Mouse (Mus musculus) embryonic facial prominence, embryonic 11.5 days (tissue): ENCODE data around the gene Tra2a. TPM values are rescaled to one million over a fixed set of nuclear protein-coding genes. Genes with fewer than 3 reads are reported as not detected.

Experiments
- ATAC-seq: fragments of 200-750 bp; cut with Nextera tagmentation; replicated peaks from 2 replicates; pipeline ENCODE4 v1.8.0; 2017; ENCODE audit warnings: low read depth; ENCODE audit not compliant: insufficient number of reproducible peaks, low FRiP score, low TSS enrichment
- DNase-seq: peaks from one replicate; pipeline ENCODE4 v3.0.0-alpha.2; 2015; ENCODE audit warnings: low spot score
- H3K27ac ChIP-seq: fragments of 300-500 bp; sonication (generic); replicated peaks from 2 replicates; pipeline ENCODE4 v1.5.1; 2014; ENCODE audit warnings: mild to moderate bottlenecking, low read depth, low read length, control low read depth
- H3K27me3 ChIP-seq: fragments of 300-500 bp; sonication (generic); 2 replicates; pipeline ENCODE4 v1.6.1; 2014; ENCODE audit warnings: mild to moderate bottlenecking, low read length, moderate library complexity, mixed read lengths; ENCODE audit not compliant: control insufficient read depth, insufficient read depth
- H3K36me3 ChIP-seq: fragments of 300-500 bp; sonication (generic); replicated peaks from 2 replicates; pipeline ENCODE4 v1.6.1; 2014; ENCODE audit warnings: low read depth, mild to moderate bottlenecking, low read length, moderate library complexity, mixed read lengths; ENCODE audit not compliant: control insufficient read depth, insufficient read depth
- H3K4me1 ChIP-seq: fragments of 300-500 bp; sonication (generic); 2 replicates; pipeline ENCODE4 v1.6.1; 2014; ENCODE audit warnings: low read length, mixed read lengths; ENCODE audit not compliant: control insufficient read depth, insufficient read depth
- H3K4me2 ChIP-seq: fragments of 300-500 bp; sonication (generic); 2 replicates; pipeline ENCODE4 v1.6.1; 2014; ENCODE audit warnings: low read depth, mild to moderate bottlenecking, control low read depth, low read length, moderate library complexity
- H3K4me3 ChIP-seq: fragments of 300-500 bp; sonication (generic); 2 replicates; pipeline ENCODE4 v1.5.1; 2014; ENCODE audit warnings: low read depth, low read length, control low read depth
- H3K9ac ChIP-seq: fragments of 300-500 bp; sonication (generic); replicated peaks from 2 replicates; pipeline ENCODE4 v1.6.1; 2014; ENCODE audit warnings: mild to moderate bottlenecking, control low read depth, low read length
- H3K9me3 ChIP-seq: fragments of 300-500 bp; sonication (generic); replicated peaks from 2 replicates; pipeline ENCODE4 v1.6.1; 2016; ENCODE audit warnings: mild to moderate bottlenecking, low read length, inconsistent platforms, mixed read lengths; ENCODE audit not compliant: control insufficient read depth
- WGBS: fragments of 180-500 bp; shearing (Covaris S2); extraction: QIAGEN DNeasy Blood & Tissue Kit; methylation state at CpG from one replicate; pipeline ENCODE4 v1.1.7; 2014; 5-methylcytosine and 5-hydroxymethylcytosine counted together
- polyA plus RNA-seq: library from polyadenylated mRNA; unstranded; fragments of >200 nt; fragmentation: Nextera tagmentation; extraction: Ambion mirVana; gene quantifications from 2 replicates; pipeline ENCODE4 v1.2.1, GENCODE M21; 2014

Gene Tra2a
- 53.3 and 55.5 TPM in 2 replicates for polyA plus RNA-seq

DNA sequence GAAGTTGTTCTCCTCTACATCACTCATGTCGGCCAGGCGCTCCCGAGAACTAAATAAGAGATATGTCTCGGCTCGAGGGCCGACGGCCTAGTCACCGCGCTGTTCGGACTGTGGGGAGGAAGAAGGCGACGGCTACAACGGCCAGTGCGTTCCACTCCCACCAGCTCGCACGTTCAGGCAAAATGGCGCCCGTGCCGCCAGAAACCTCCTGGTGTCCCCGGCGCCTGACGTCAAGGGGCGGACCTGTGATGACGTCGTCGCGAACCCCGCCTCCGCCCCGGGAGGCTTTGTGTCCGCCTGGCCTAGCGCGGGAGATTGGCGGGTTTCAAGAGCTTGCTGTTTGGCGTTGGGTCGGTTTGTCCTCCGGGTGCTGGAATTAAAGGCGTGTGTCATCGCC, at the start of gene Tra2a:
Gene Tra2a, minus strand, starts transcription at position 187 of the 397 bp plus-strand sequence.
- peak; percentile 89 for ATAC-seq
- Histone ChIP-seq H3K9ac (peak within 1 kb of the TSS; percentile 100), H3K4me2 (peak within 1 kb of the TSS; percentile 50), H3K4me1 (no peaks in the 10 kb centered on the region), H3K36me3 (no peaks in the 10 kb centered on the region), H3K27ac (peak within 1 kb of the TSS; percentile 93), H3K9me3 (no peaks in the 10 kb centered on the region), H3K4me3 (peak within 1 kb of the TSS; percentile 100), H3K27me3 (no peaks in the 10 kb centered on the region)
- peak; percentile 98 for DNase-seq
- WGBS: under 1% methylated on average over 39 of the region's 39 CpGs

GRCm38 (mm10) chr6:49298286-49298685, 34.5 kb upstream of the Tra2a start:
- no peak overlapping the region for H3K4me3 ChIP-seq
- ATAC-seq: no peak
- no peak overlapping the region for H3K27ac ChIP-seq
- no peak for DNase-seq
- no peaks in the 10 kb centered on the region for H3K9me3 ChIP-seq
- no peak overlapping the region for H3K4me2 ChIP-seq
- H3K4me1 ChIP-seq: no peaks in the 10 kb centered on the region
- H3K36me3 ChIP-seq: no peaks in the 10 kb centered on the region
- no peaks in the 10 kb centered on the region for H3K27me3 ChIP-seq
- H3K9ac ChIP-seq: no peak overlapping the region

GRCm38 (mm10) chr6:49282122-49282521, 18.3 kb upstream of the Tra2a start:
- ATAC-seq: no peak
- Histone ChIP-seq H3K27me3 (no peaks in the 10 kb centered on the region), H3K4me3 (no peak overlapping the region), H3K36me3 (no peaks in the 10 kb centered on the region), H3K9me3 (no peaks in the 10 kb centered on the region), H3K4me1 (no peaks in the 10 kb centered on the region), H3K9ac (no peak overlapping the region), H3K27ac (no peak overlapping the region), H3K4me2 (no peak overlapping the region)
- no peak for DNase-seq
- 100% methylated on average over 1 of the region's 1 CpGs for WGBS

DNA sequence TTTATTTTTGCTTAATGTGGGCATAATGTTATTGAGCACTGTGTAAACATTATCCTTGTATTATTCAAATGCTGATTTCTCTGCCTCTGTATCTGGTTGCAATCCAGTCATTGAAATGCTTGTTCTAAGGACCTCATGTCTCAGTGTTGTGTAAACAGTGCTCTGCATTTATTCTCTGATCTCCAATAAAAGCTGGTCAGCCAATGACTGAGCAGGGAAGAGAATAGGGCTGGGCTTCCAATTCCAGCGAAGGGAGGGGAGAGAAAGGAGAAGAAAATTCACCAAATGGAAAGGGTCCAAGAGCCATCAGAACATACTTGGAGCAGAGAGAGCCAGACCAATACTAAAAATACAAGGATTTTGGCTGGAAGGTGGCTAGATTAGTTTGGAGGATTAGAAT, 17.1 kb upstream of the Tra2a start:
- Histone ChIP-seq H3K4me2 (no peak overlapping the region), H3K27me3 (no peaks in the 10 kb centered on the region), H3K4me3 (no peak overlapping the region), H3K9me3 (no peaks in the 10 kb centered on the region), H3K4me1 (no peaks in the 10 kb centered on the region), H3K36me3 (no peaks in the 10 kb centered on the region), H3K9ac (no peak overlapping the region), H3K27ac (no peak overlapping the region)
- ATAC-seq: no peak
- no peak for DNase-seq
- 62% methylated on average over 1 of the region's 1 CpGs for WGBS

- ATAC-seq (no peak), DNase-seq (no peak)
- H3K9ac ChIP-seq: no peak overlapping the region
- H3K27ac ChIP-seq: no peak overlapping the region
- 85% methylated on average over 7 of the region's 7 CpGs for WGBS
- no peak overlapping the region for H3K4me3 ChIP-seq
- H3K27me3 ChIP-seq: no peaks in the 10 kb centered on the region
- no peaks in the 10 kb centered on the region for H3K4me1 ChIP-seq
- no peak overlapping the region for H3K4me2 ChIP-seq
- H3K9me3 ChIP-seq: no peaks in the 10 kb centered on the region
- no peaks in the 10 kb centered on the region for H3K36me3 ChIP-seq
Observed at GRCm38 (mm10) chr6:49275296-49275695, 11.5 kb upstream of the Tra2a start.

DNA sequence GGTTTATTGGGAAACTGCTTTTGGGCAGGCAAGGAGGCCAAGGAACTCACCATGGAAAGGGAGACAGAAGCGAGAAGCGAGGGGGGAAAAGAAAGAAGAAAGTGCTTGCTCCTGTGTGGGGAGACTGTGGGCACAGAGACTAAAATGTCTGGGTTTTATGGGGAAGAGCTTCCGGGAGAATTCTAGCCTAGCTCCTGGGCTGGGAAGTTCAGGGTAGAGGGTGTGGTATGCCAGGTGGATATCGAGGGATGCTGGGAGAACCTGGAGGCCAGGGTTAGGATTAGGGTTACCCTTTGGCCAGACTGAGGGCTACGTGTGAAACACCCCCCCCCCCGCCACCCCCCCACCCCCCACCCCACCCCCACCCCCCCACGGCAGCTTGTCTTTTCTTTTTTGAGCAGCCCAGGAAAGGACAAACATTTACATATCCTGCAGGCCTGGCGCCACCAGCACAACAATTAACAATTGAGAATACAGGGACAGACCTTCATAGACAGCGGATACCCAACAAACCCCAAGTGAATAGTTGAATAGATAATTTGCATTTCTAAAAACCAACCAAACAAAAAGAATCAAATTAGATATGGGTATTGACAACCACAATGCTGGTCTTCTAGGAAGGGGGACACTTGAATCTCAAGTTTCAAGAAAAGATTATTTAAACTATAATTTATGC, 10.7 kb upstream of the Tra2a start:
- no peak overlapping the region for H3K9ac ChIP-seq
- no peak for DNase-seq
- no peaks in the 10 kb centered on the region for H3K27me3 ChIP-seq
- H3K4me1 ChIP-seq: no peaks in the 10 kb centered on the region
- no peak overlapping the region for H3K4me2 ChIP-seq
- no peaks in the 10 kb centered on the region for H3K9me3 ChIP-seq
- WGBS: 63% methylated on average over 9 of the region's 9 CpGs
- H3K27ac ChIP-seq: no peak overlapping the region
- no peaks in the 10 kb centered on the region for H3K36me3 ChIP-seq
- no peak for ATAC-seq
- no peak overlapping the region for H3K4me3 ChIP-seq

DNA sequence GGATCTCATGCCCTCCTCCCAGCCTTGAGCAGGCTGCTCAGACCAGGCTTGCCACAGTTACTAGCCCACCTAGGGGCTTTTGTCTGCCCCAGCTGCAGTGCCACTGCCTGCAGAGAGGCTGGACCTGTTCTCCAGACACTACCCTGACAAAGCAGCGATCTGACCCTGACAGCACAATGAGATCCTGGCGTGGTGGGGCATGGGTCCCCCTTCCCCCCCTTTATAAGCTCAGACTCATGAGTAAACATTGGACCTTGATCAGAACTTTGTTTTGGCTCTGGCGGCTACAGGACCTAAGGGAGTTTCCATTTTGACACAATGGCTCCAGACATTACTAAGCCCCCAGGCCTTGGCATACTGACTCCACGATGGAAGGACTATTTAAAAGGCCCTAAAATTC, 10.1 kb upstream of the Tra2a start:
- Histone ChIP-seq H3K4me2 (no peak overlapping the region), H3K4me1 (no peaks in the 10 kb centered on the region), H3K27me3 (no peaks in the 10 kb centered on the region), H3K4me3 (no peak overlapping the region), H3K36me3 (no peaks in the 10 kb centered on the region), H3K9ac (no peak overlapping the region), H3K27ac (no peak overlapping the region), H3K9me3 (no peaks in the 10 kb centered on the region)
- no peak for DNase-seq
- ATAC-seq: no peak
- 26% methylated on average over 4 of the region's 4 CpGs for WGBS

GRCm38 (mm10) chr6:49272863-49273262, 9.0 kb upstream of the Tra2a start:
- Histone ChIP-seq H3K4me2 (no peak overlapping the region), H3K4me1 (no peaks in the 10 kb centered on the region), H3K27ac (no peak overlapping the region), H3K9me3 (no peaks in the 10 kb centered on the region), H3K9ac (no peak overlapping the region), H3K36me3 (no peaks in the 10 kb centered on the region), H3K4me3 (no peak overlapping the region), H3K27me3 (no peaks in the 10 kb centered on the region)
- ATAC-seq (no peak), DNase-seq (no peak)
- WGBS: 85% methylated on average over 2 of the region's 2 CpGs
